Comparison of ENCODE assay signal across 9 mouse cellular contexts in genomic region chr2:126060595-126060994, GRCm38 (mm10). TPM values are rescaled to one million over a fixed set of nuclear protein-coding genes. Genes with fewer than 3 reads are reported as not detected.
A peak's percentile ranks its signal among the peaks of the same experiment; 100 is the strongest.
DNase-seq lines count a peak whose midpoint lies in the region; ATAC-seq and TF ChIP-seq lines count a peak whose summit lies in the region.
"Had no signal": no experiment of that assay in that cellular context is flagged by ENCODE, and none has a peak within 500 bp of the region (broad histone marks: within the 10 kb centered on the region; RNA-seq: fewer than 3 reads in every experiment).

No protein-coding gene starts in this region.

- H3K36me3 ChIP-seq in heart, embryonic 15.5 days: no peaks in the 10 kb centered on the region
- H3K36me3 ChIP-seq in forebrain, embryonic 14.5 days (ENCODE audit: control insufficient read depth, insufficient read depth, low read length): no peaks in the 10 kb centered on the region
- no peaks in the 10 kb centered on the region for H3K36me3 ChIP-seq in lung, postnatal 0 days (ENCODE audit: insufficient read depth, low read length)

- ATAC-seq in heart, embryonic 15.5 days (replicated peaks; ENCODE audit: insufficient number of reproducible peaks, insufficient read depth, low FRiP score, low read depth): 0 out of 2 replicates have a peak, but pooled peaks have one; percentile 55
- ATAC-seq in forebrain, embryonic 14.5 days: peak; percentile 83
- ATAC-seq in lung, postnatal 0 days: peak; percentile 87

- H3K4me1 ChIP-seq in heart, embryonic 15.5 days (replicated peaks): peaks cover 16% of the 10 kb centered on the region
- H3K4me1 ChIP-seq in forebrain, embryonic 14.5 days (ENCODE audit: control insufficient read depth, insufficient read depth, low read length): 0 out of 2 replicates have a peak, but pooled peaks cover 3% of the 10 kb centered on the region
- H3K4me1 ChIP-seq in lung, postnatal 0 days (ENCODE audit: insufficient read depth, low read depth, low read length): no peaks in the 10 kb centered on the region

- TF ChIP-seq CTCF in lung, postnatal 0 days (IDR thresholded peaks at IDR 0.05): no peak

- H3K4me3 ChIP-seq in heart, embryonic 15.5 days: no peak overlapping the region
- H3K4me3 ChIP-seq in forebrain, embryonic 14.5 days (ENCODE audit: low read depth, low read length): no peak overlapping the region
- no peak overlapping the region for H3K4me3 ChIP-seq in lung, postnatal 0 days (ENCODE audit: low read depth, low read length)

- WGBS in heart, embryonic 15.5 days: 45% methylated on average over 4 of the region's 4 CpGs
- 20% methylated on average over 4 of the region's 4 CpGs for WGBS in forebrain, embryonic 14.5 days
- 41% methylated on average over 4 of the region's 4 CpGs for WGBS in lung, postnatal 0 days

- DNase-seq in heart, postnatal 36 days: no peak
- DNase-seq in adipocyte (ENCODE audit: low spot score): peak; percentile 94
- DNase-seq in forebrain, embryonic 14.5 days (ENCODE audit: low spot score): peak; percentile 17
- DNase-seq in lung, postnatal 0 days (ENCODE audit: low spot score): peak; percentile 84
- DNase-seq in thymus, postnatal 14 days: no peak
- no peak for DNase-seq in ovary, postnatal 36 days (ENCODE audit: low spot score)
- DNase-seq in right cerebral cortex, postnatal 10 days (ENCODE audit: low spot score in 2 of 2): no peak
- DNase-seq: gastrocnemius, postnatal 10 days had no signal

- H3K9me3 ChIP-seq in heart, embryonic 15.5 days (replicated peaks): no peaks in the 10 kb centered on the region
- H3K9me3 ChIP-seq in forebrain, embryonic 14.5 days (replicated peaks; ENCODE audit: control insufficient read depth, low read length): no peaks in the 10 kb centered on the region
- H3K9me3 ChIP-seq in lung, postnatal 0 days (ENCODE audit: low read length): no peaks in the 10 kb centered on the region

- no peak overlapping the region for H3K4me2 ChIP-seq in heart, embryonic 15.5 days
- H3K4me2 ChIP-seq in forebrain, embryonic 14.5 days (ENCODE audit: low read length): 0 out of 2 replicates have a peak overlapping the region, but pooled peaks have one; percentile 28
- no peak overlapping the region for H3K4me2 ChIP-seq in lung, postnatal 0 days (replicated peaks; ENCODE audit: low read depth, low read length)

- H3K9ac ChIP-seq in heart, embryonic 15.5 days: no peak overlapping the region
- H3K9ac ChIP-seq in forebrain, embryonic 14.5 days (ENCODE audit: low read length): no peak overlapping the region
- no peak overlapping the region for H3K9ac ChIP-seq in lung, postnatal 0 days (replicated peaks; ENCODE audit: low read depth)

- peak; percentile 21; the same call in 1 of the 2 replicates for TF ChIP-seq EP300 in lung, postnatal 0 days (IDR thresholded peaks at IDR 0.05)

- no peaks in the 10 kb centered on the region for H3K27me3 ChIP-seq in heart, embryonic 15.5 days
- H3K27me3 ChIP-seq in forebrain, embryonic 14.5 days (replicated peaks; ENCODE audit: control insufficient read depth, insufficient read depth, low read length): no peaks in the 10 kb centered on the region
- no peaks in the 10 kb centered on the region for H3K27me3 ChIP-seq in lung, postnatal 0 days (replicated peaks; ENCODE audit: insufficient read depth, low read length)

- intact Hi-C loops in heart, postnatal 36 days (cut with DNase I): no loop called here

- peak overlapping the region; percentile 20; the same call in 1 of the 2 replicates for H3K27ac ChIP-seq in heart, embryonic 15.5 days
- no peak overlapping the region for H3K27ac ChIP-seq in forebrain, embryonic 14.5 days (ENCODE audit: low read depth, low read length)
- no peak overlapping the region for H3K27ac ChIP-seq in lung, postnatal 0 days (ENCODE audit: low read length)

RNA-seq across cellular contexts. Expression of gene Fgf7, which starts 26.1 kb away (rescaled TPM):
- 1.2 and 2.4 TPM in 2 replicates for polyA plus RNA-seq in heart, embryonic 15.5 days (2015; fragmentation: Nextera tagmentation; extraction: Ambion mirVana)
- 1 to 10 TPM; 1.7 to 1.8 TPM for total RNA-seq in heart, postnatal 36 days (2021)
- polyA plus RNA-seq in forebrain, embryonic 14.5 days (2014; fragmentation: Nextera tagmentation; extraction: Ambion mirVana): 0.53 and 0.62 TPM in 2 replicates
- 10.6 and 11.2 TPM in 2 replicates for polyA plus RNA-seq in lung, postnatal 0 days (2015; fragmentation: Nextera tagmentation; extraction: Ambion mirVana)

Comparison
In these comparisons a context has a peak if more than half of its experiments do, and no peak if none do; other contexts are left out.
1. DNase-seq: peak in adipocyte (single experiment), forebrain, embryonic 14.5 days (single experiment) and lung, postnatal 0 days (single experiment); none in heart, postnatal 36 days (0 of 2), thymus, postnatal 14 days (single experiment), ovary, postnatal 36 days (single experiment) and right cerebral cortex, postnatal 10 days (0 of 2).
2. Peak in every context shown above with its lines, with median percentiles within 50 percentile points of each other: ATAC-seq.